Mouse (Mus musculus) neural tube, embryonic 15.5 days (tissue): ENCODE measurements around the gene Tmem106b. TPM values are rescaled to one million over a fixed set of nuclear protein-coding genes. Genes with fewer than 3 reads are reported as not detected.

Experiments used
- ATAC-seq: fragments of 200-750 bp; cut with Nextera tagmentation; 2 replicates; pipeline ENCODE4 v1.8.0; 2017; ENCODE audit warnings: mild to moderate bottlenecking, moderate TSS enrichment, moderate library complexity; ENCODE audit not compliant: low FRiP score
- H3K27ac ChIP-seq: fragments of 300-500 bp; sonication (generic); replicated peaks from 2 replicates; pipeline ENCODE4 v1.5.1; 2015; ENCODE audit warnings: mild to moderate bottlenecking, inconsistent platforms
- H3K27me3 ChIP-seq: fragments of 300-500 bp; sonication (generic); replicated peaks from 2 replicates; pipeline ENCODE4 v1.6.1; 2015; ENCODE audit warnings: inconsistent platforms
- H3K36me3 ChIP-seq: fragments of 300-500 bp; sonication (generic); 2 replicates; pipeline ENCODE4 v1.6.1; 2015; ENCODE audit warnings: inconsistent platforms
- H3K4me1 ChIP-seq: fragments of 300-500 bp; sonication (generic); 2 replicates; pipeline ENCODE4 v1.6.1; 2015; ENCODE audit warnings: inconsistent platforms
- H3K4me2 ChIP-seq: fragments of 300-500 bp; sonication (generic); 2 replicates; pipeline ENCODE4 v1.6.1; 2015; ENCODE audit warnings: inconsistent platforms, mild to moderate bottlenecking, moderate library complexity
- H3K4me3 ChIP-seq: fragments of 300-500 bp; sonication (generic); replicated peaks from 2 replicates; pipeline ENCODE4 v1.5.1; 2015; ENCODE audit warnings: mild to moderate bottlenecking, inconsistent platforms
- H3K9ac ChIP-seq: fragments of 300-500 bp; sonication (generic); replicated peaks from 2 replicates; pipeline ENCODE4 v1.6.1; 2015; ENCODE audit warnings: mild to moderate bottlenecking, inconsistent platforms
- H3K9me3 ChIP-seq: fragments of 300-500 bp; sonication (generic); replicated peaks from 2 replicates; pipeline ENCODE4 v1.6.1; 2016; ENCODE audit warnings: inconsistent platforms
- WGBS: fragments of 180-500 bp; shearing (Covaris S2); methylation state at CpG from one replicate; pipeline ENCODE4 v1.1.7; 2015; ENCODE audit warnings: mixed read lengths; 5-methylcytosine and 5-hydroxymethylcytosine counted together
- polyA plus RNA-seq: library from polyadenylated mRNA; unstranded; fragments of >200 nt; fragmentation: Nextera tagmentation; extraction: Ambion mirVana; gene quantifications from 2 replicates; pipeline ENCODE4 v1.2.1, GENCODE M21; 2015

The Tmem106b gene
- polyA plus RNA-seq, 1 experiment from 2014 or later = 34.4 TPM

GRCm38 (mm10) chr6:13073876-13074275 is 4.3 kb downstream of the Tmem106b start:
- WGBS = 86% methylated on average over 2 of the region's 2 CpGs
- ATAC-seq = no peak
- H3K4me1 ChIP-seq = peaks cover 13% of the 10 kb centered on the region

DNA sequence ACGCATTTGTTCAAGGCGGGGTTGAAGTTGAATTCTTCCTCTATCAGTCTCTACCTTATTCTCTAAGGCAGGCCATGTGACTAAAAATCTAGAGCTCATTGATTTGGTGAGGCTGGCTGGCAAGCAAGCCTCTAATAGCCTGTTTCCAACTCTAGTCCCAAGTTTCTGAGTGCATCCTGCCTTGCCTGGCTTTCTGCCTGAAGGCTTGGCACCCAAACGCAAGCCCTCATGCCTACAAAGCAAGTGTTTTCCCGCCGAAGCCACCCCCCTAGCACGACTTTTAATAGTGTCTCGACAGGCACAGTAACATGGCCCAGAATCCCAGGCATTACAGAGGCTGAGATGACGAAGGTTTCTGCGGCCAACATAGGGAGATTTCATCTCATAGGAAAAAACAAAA is 13.3 kb downstream of the Tmem106b start:
- WGBS = 90% methylated on average over 9 of the region's 9 CpGs
- Histone ChIP-seq H3K9me3 (no peaks in the 10 kb centered on the region), H3K27ac (no peak overlapping the region), H3K36me3 (peaks cover 58% of the 10 kb centered on the region), H3K9ac (no peak overlapping the region), H3K4me1 (no peaks in the 10 kb centered on the region), H3K4me3 (no peak overlapping the region), H3K27me3 (no peaks in the 10 kb centered on the region), H3K4me2 (no peak overlapping the region)
- ATAC-seq = no peak

More at GRCm38 (mm10) chr6:13073876-13074275, 4.3 kb downstream of the Tmem106b start:
- H3K9ac ChIP-seq = no peak overlapping the region
- H3K27ac ChIP-seq = no peak overlapping the region
- H3K4me3 ChIP-seq = no peak overlapping the region
- H3K27me3 ChIP-seq = no peaks in the 10 kb centered on the region
- no peak overlapping the region for H3K4me2 ChIP-seq
- H3K36me3 ChIP-seq = peaks cover 40% of the 10 kb centered on the region
- no peaks in the 10 kb centered on the region for H3K9me3 ChIP-seq

DNA sequence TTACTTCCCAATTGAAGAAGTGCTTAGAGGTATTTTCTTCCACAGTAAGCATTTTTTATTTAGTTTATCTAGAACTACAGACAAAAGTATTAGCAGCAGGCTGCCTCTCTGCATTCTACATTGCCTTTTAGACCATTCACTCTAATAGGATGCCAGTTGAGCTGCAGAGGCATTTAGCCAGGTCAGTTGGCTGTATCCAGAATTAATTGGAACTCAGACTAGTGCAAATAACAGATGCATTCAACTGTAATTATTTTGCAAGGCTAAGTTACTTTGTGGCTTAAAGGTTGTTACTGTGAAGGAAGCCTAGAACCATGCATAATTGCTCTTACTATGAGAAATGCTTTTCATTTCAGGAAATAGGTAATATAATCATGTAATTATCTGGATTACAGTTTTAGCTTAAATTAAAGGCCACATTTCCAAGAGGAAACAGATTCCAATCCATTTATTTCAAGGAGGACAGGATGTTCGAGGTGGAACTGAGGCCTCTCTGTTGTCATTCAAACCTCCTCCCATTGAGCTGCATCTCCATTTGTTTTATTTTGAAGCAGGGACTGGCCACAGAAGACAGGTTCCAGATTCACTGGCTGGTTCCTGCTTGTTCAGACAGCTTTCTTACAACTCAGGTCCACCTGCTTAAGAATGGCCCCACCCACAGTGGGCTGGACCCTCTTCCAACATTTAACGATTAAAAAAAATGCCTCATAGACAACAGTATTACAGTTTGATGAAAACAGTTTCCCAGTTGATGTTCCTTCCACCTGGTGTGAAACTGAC is 27.3 kb downstream of the Tmem106b start:
- Histone ChIP-seq H3K4me2 (no peak overlapping the region), H3K9me3 (no peaks in the 10 kb centered on the region), H3K27ac (peak overlapping the region; percentile 29; the same call in 1 of the 2 replicates), H3K4me1 (no peaks in the 10 kb centered on the region), H3K9ac (no peak overlapping the region), H3K4me3 (no peak overlapping the region), H3K36me3 (no peaks in the 10 kb centered on the region), H3K27me3 (no peaks in the 10 kb centered on the region)
- ATAC-seq = no peak
- WGBS = 73% methylated on average over 2 of the region's 2 CpGs

DNA sequence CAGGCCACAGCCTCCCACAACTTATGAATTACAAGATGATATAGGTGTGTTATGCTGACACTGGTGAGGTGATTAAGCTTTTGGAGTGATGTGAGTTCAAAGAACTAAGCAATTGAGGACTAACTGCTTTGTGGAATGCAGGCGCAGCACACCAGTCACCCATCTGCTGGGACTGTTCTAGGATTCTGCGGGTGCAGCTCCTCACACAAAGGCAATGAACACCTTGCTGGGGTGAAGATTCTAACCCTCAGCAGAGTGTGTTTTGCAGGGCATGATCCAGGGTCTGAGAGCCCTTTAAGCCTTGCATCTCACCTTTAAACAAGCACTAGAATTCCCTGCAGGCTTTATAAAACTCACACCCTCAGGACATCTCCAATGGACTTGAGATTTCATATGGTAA is 30.6 kb downstream of the Tmem106b start:
- H3K9me3 ChIP-seq = no peaks in the 10 kb centered on the region
- H3K9ac ChIP-seq = no peak overlapping the region
- H3K4me3 ChIP-seq = no peak overlapping the region
- WGBS = 85% methylated on average over 2 of the region's 2 CpGs
- H3K36me3 ChIP-seq = no peaks in the 10 kb centered on the region
- H3K27ac ChIP-seq = no peak overlapping the region
- no peaks in the 10 kb centered on the region for H3K27me3 ChIP-seq
- no peak overlapping the region for H3K4me2 ChIP-seq
- ATAC-seq = no peak; the same call in 1 of the 2 replicates
- H3K4me1 ChIP-seq = no peaks in the 10 kb centered on the region

GRCm38 (mm10) chr6:13108662-13109061 is 39.1 kb downstream of the Tmem106b start:
- Histone ChIP-seq H3K9ac (no peak overlapping the region), H3K4me3 (no peak overlapping the region), H3K4me1 (no peaks in the 10 kb centered on the region), H3K9me3 (no peaks in the 10 kb centered on the region), H3K4me2 (no peak overlapping the region), H3K36me3 (no peaks in the 10 kb centered on the region), H3K27me3 (no peaks in the 10 kb centered on the region), H3K27ac (no peak overlapping the region)
- 81% methylated on average over 1 of the region's 1 CpGs for WGBS
- ATAC-seq = no peak

DNA sequence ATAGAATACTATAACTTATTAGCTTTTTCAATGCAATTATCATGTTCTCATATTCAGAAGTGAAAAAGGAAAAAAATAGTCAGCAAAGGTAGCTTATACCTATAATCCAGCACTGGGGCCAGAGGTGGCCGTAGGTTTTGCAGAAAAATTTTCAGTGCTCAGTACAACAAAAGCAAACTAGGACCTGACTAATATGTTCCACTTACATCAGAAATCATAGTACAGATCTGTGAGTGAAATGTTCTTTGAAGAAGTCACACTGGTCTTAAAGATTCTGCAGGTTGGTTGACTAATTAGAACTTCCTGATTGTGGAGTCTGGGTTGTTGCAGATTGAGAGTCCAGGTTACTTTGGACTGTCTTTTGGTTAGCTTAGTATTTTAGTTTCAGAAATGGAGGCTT is 67.7 kb downstream of the Tmem106b start:
- Histone ChIP-seq H3K4me1 (no peaks in the 10 kb centered on the region), H3K27ac (no peak overlapping the region), H3K36me3 (no peaks in the 10 kb centered on the region), H3K27me3 (no peaks in the 10 kb centered on the region), H3K9me3 (no peaks in the 10 kb centered on the region), H3K4me2 (no peak overlapping the region), H3K4me3 (no peak overlapping the region), H3K9ac (no peak overlapping the region)
- 96% methylated on average over 1 of the region's 1 CpGs for WGBS
- no peak for ATAC-seq

Other genes starting within 250 kb of the Tmem106b start
- 0.06 and 0.18 TPM in 2 replicates for gene Vwde, start 155.2 kb downstream of the Tmem106b start, polyA plus RNA-seq